Mouse (Mus musculus): Measurements from ENCODE around the gene Slc22a12. TPM values are rescaled to one million over a fixed set of nuclear protein-coding genes. Genes with fewer than 3 reads are reported as not detected.

Gene Slc22a12
- polyA plus RNA-seq, 1 experiment from 2014 or later = not detected

DNA sequence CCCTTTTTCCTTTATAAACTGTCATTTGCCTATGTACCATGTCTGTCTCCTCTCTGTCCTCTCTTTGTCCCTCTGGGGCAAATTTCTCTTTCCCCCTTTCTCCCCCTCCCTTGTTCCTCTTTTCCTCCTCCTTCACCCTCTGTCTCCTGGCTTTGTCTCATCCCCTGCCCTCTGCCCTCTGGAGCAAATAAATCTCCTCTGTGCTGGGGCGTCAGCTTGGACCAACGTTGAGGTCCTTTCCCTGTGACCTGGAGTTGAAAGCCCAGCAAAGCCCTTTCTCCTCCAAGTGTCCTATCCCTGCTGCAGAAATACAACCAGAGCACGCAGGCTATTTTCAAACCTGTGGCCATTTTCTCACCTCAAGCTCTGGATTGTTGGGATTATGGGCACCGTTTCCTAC is 16.7 kb upstream of the Slc22a12 start:
- no peak for ATAC-seq (replicated peaks; ENCODE audit: insufficient number of reproducible peaks, low FRiP score, low TSS enrichment, low read depth)
- no peak overlapping the region for H3K27ac ChIP-seq (replicated peaks; ENCODE audit: low read depth, low read length)
- 61% methylated on average over 4 of the region's 4 CpGs for WGBS

GRCm38 (mm10) chr19:6553819-6554582 is 11.2 kb upstream of the Slc22a12 start:
- H3K9ac ChIP-seq (replicated peaks; ENCODE audit: low read length) = no peak overlapping the region
- H3K9me3 ChIP-seq (replicated peaks; ENCODE audit: control insufficient read depth, low read length) = no peaks in the 10 kb centered on the region
- 23% methylated on average over 8 of the region's 8 CpGs for whole genome bisulfite sequencing
- no peaks in the 10 kb centered on the region; the same call in 1 of the 2 replicates for H3K27me3 ChIP-seq (ENCODE audit: control insufficient read depth, insufficient read depth, low read length)
- no peak overlapping the region for H3K4me3 ChIP-seq (ENCODE audit: low read depth, low read length)
- ATAC-seq (replicated peaks; ENCODE audit: insufficient number of reproducible peaks, low FRiP score, low TSS enrichment, low read depth) (no peak; the same call in 1 of the 2 replicates), DNase-seq (ENCODE audit: low spot score) (no peak)
- no peaks in the 10 kb centered on the region for H3K36me3 ChIP-seq (replicated peaks; ENCODE audit: control insufficient read depth, insufficient read depth, low read depth, low read length)
- H3K4me2 ChIP-seq (ENCODE audit: low read depth, low read length) = no peak overlapping the region
- H3K4me1 ChIP-seq (ENCODE audit: control insufficient read depth, insufficient read depth, low read length) = no peaks in the 10 kb centered on the region
- no peak overlapping the region for H3K27ac ChIP-seq (replicated peaks; ENCODE audit: low read depth, low read length)

More for the DNA sequence above, 16.7 kb upstream of the Slc22a12 start:
- no peaks in the 10 kb centered on the region for H3K4me1 ChIP-seq (ENCODE audit: control insufficient read depth, insufficient read depth, low read length)
- H3K27me3 ChIP-seq (ENCODE audit: control insufficient read depth, insufficient read depth, low read length) = no peaks in the 10 kb centered on the region
- DNase-seq (ENCODE audit: low spot score) = no peak
- H3K4me3 ChIP-seq (ENCODE audit: low read depth, low read length) = no peak overlapping the region
- H3K9me3 ChIP-seq (replicated peaks; ENCODE audit: control insufficient read depth, low read length) = no peaks in the 10 kb centered on the region
- no peaks in the 10 kb centered on the region for H3K36me3 ChIP-seq (replicated peaks; ENCODE audit: control insufficient read depth, insufficient read depth, low read depth, low read length)
- H3K4me2 ChIP-seq (ENCODE audit: low read depth, low read length) = no peak overlapping the region
- no peak overlapping the region for H3K9ac ChIP-seq (replicated peaks; ENCODE audit: low read length)

GRCm38 (mm10) chr19:6553174-6553573 is 10.3 kb upstream of the Slc22a12 start:
- Histone ChIP-seq H3K27me3 (ENCODE audit: control insufficient read depth, insufficient read depth, low read length) (no peaks in the 10 kb centered on the region; the same call in 1 of the 2 replicates), H3K4me2 (ENCODE audit: low read depth, low read length) (no peak overlapping the region), H3K4me1 (ENCODE audit: control insufficient read depth, insufficient read depth, low read length) (no peaks in the 10 kb centered on the region), H3K9ac (replicated peaks; ENCODE audit: low read length) (no peak overlapping the region), H3K27ac (replicated peaks; ENCODE audit: low read depth, low read length) (no peak overlapping the region), H3K36me3 (replicated peaks; ENCODE audit: control insufficient read depth, insufficient read depth, low read depth, low read length) (no peaks in the 10 kb centered on the region), H3K9me3 (replicated peaks; ENCODE audit: control insufficient read depth, low read length) (no peaks in the 10 kb centered on the region), H3K4me3 (ENCODE audit: low read depth, low read length) (no peak overlapping the region)
- DNase-seq (ENCODE audit: low spot score) = no peak
- ATAC-seq (replicated peaks; ENCODE audit: insufficient number of reproducible peaks, low FRiP score, low TSS enrichment, low read depth) = no peak
- WGBS = 68% methylated on average over 5 of the region's 5 CpGs

- Histone ChIP-seq H3K9ac (replicated peaks; ENCODE audit: low read length) (no peak overlapping the region), H3K27me3 (ENCODE audit: control insufficient read depth, insufficient read depth, low read length) (no peaks in the 10 kb centered on the region; the same call in 1 of the 2 replicates), H3K4me2 (ENCODE audit: low read depth, low read length) (no peak overlapping the region), H3K4me1 (ENCODE audit: control insufficient read depth, insufficient read depth, low read length) (no peaks in the 10 kb centered on the region), H3K4me3 (ENCODE audit: low read depth, low read length) (no peak overlapping the region), H3K36me3 (replicated peaks; ENCODE audit: control insufficient read depth, insufficient read depth, low read depth, low read length) (no peaks in the 10 kb centered on the region), H3K9me3 (replicated peaks; ENCODE audit: control insufficient read depth, low read length) (no peaks in the 10 kb centered on the region), H3K27ac (replicated peaks; ENCODE audit: low read depth, low read length) (no peak overlapping the region)
- ATAC-seq (replicated peaks; ENCODE audit: insufficient number of reproducible peaks, low FRiP score, low TSS enrichment, low read depth) (0 out of 2 replicates have a peak, but pooled peaks have one; percentile 53), DNase-seq (ENCODE audit: low spot score) (peak; percentile 30)
- 84% methylated on average over 4 of the region's 4 CpGs for WGBS
These were observed 9.6 kb upstream of the Slc22a12 start for GRCm38 (mm10) chr19:6552302-6553028.

DNA sequence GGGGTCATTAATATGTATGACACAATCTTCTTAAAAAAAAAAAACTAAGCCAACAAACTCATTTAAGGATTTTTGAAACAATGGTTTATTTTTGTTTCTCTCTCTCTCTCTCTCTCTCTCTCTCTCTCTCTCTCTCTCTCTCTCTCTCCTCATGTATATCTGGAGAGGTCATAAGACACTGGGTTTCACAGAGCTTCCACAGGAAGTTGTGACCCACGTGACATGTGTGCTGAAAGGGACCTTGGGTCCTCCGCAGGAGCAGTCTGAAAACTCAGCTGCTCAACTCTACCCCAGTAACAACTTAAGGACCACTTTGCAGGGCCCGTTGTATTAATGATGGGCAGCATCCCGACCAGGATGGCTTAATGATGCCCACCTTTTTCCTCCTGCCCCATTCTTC is 8.4 kb upstream of the Slc22a12 start:
- H3K27ac ChIP-seq (replicated peaks; ENCODE audit: low read depth, low read length) = no peak overlapping the region
- no peaks in the 10 kb centered on the region for H3K4me1 ChIP-seq (ENCODE audit: control insufficient read depth, insufficient read depth, low read length)
- ATAC-seq (replicated peaks; ENCODE audit: insufficient number of reproducible peaks, low FRiP score, low TSS enrichment, low read depth) (no peak), DNase-seq (ENCODE audit: low spot score) (no peak)
- H3K9me3 ChIP-seq (replicated peaks; ENCODE audit: control insufficient read depth, low read length) = no peaks in the 10 kb centered on the region
- H3K4me2 ChIP-seq (ENCODE audit: low read depth, low read length) = no peak overlapping the region
- no peak overlapping the region for H3K9ac ChIP-seq (replicated peaks; ENCODE audit: low read length)
- H3K27me3 ChIP-seq (ENCODE audit: control insufficient read depth, insufficient read depth, low read length) = no peaks in the 10 kb centered on the region; the same call in 1 of the 2 replicates
- no peak overlapping the region for H3K4me3 ChIP-seq (ENCODE audit: low read depth, low read length)
- WGBS = 67% methylated on average over 4 of the region's 4 CpGs
- no peaks in the 10 kb centered on the region for H3K36me3 ChIP-seq (replicated peaks; ENCODE audit: control insufficient read depth, insufficient read depth, low read depth, low read length)

GRCm38 (mm10) chr19:6549566-6549965 is 6.7 kb upstream of the Slc22a12 start:
- no peak overlapping the region for H3K4me2 ChIP-seq (ENCODE audit: low read depth, low read length)
- no peaks in the 10 kb centered on the region for H3K9me3 ChIP-seq (replicated peaks; ENCODE audit: control insufficient read depth, low read length)
- H3K9ac ChIP-seq (replicated peaks; ENCODE audit: low read length) = no peak overlapping the region
- no peak overlapping the region for H3K27ac ChIP-seq (replicated peaks; ENCODE audit: low read depth, low read length)
- no peak for DNase-seq (ENCODE audit: low spot score)
- H3K27me3 ChIP-seq (ENCODE audit: control insufficient read depth, insufficient read depth, low read length) = no peaks in the 10 kb centered on the region; the same call in 1 of the 2 replicates
- no peak for ATAC-seq (replicated peaks; ENCODE audit: insufficient number of reproducible peaks, low FRiP score, low TSS enrichment, low read depth)
- H3K4me3 ChIP-seq (ENCODE audit: low read depth, low read length) = no peak overlapping the region
- 82% methylated on average over 11 of the region's 11 CpGs for WGBS
- H3K36me3 ChIP-seq (replicated peaks; ENCODE audit: control insufficient read depth, insufficient read depth, low read depth, low read length) = no peaks in the 10 kb centered on the region
- no peaks in the 10 kb centered on the region for H3K4me1 ChIP-seq (ENCODE audit: control insufficient read depth, insufficient read depth, low read length)

DNA sequence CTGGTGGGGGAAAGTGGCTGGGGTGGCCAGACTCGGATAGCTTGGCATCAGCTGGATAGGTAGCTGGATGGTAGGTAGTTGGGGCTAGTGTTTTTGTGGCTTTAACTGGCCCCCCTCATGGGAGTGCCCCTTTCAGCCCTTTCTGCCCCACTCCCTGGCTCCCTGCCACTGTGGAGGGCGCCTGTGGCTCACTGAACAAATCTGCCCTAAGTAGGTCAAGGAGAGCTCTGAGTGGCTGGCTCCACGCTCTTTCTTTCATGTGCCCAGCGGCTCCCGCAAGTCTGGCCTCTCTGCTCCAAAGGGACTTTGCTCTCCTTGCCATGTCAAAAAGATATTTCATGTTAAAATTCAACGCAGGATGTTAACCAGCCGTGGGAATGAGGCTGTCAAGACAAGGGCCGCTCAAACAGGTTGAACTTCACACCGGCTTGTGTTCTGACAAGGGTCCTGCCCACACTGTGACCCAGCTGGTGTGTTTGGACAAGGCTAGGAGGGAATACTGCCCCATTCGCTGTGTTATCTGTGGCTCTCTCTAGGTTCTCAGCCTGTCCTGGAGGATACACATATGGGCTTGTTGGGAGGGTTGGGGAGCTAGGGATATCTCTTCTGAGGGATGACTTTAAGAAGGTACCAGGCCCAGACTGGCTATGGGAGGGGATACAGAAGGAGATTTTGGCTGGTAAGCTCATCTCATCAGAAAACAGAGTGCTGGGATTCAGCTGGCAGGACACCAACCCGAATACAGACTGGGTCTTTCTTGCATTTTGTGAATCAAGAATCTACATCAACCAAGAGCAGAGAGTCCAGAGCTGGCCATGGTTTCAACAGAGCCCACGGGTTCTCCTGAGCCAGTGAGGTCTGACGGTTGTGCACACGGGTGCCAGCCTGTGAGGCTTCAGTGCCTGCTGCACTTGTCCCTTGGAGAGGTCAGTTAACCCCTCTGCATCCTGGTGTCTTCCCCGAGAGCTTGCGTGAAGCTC is 5.9 kb upstream of the Slc22a12 start:
- ATAC-seq (replicated peaks; ENCODE audit: insufficient number of reproducible peaks, low FRiP score, low TSS enrichment, low read depth) = no peak

More for the DNA sequence above, 5.9 kb upstream of the Slc22a12 start:
- no peak for DNase-seq (ENCODE audit: low spot score)
- Histone ChIP-seq H3K27me3 (ENCODE audit: control insufficient read depth, insufficient read depth, low read length) (no peaks in the 10 kb centered on the region; the same call in 1 of the 2 replicates), H3K27ac (replicated peaks; ENCODE audit: low read depth, low read length) (no peak overlapping the region), H3K36me3 (replicated peaks; ENCODE audit: control insufficient read depth, insufficient read depth, low read depth, low read length) (no peaks in the 10 kb centered on the region), H3K4me2 (ENCODE audit: low read depth, low read length) (no peak overlapping the region), H3K4me3 (ENCODE audit: low read depth, low read length) (no peak overlapping the region), H3K9ac (replicated peaks; ENCODE audit: low read length) (no peak overlapping the region), H3K4me1 (ENCODE audit: control insufficient read depth, insufficient read depth, low read length) (no peaks in the 10 kb centered on the region), H3K9me3 (replicated peaks; ENCODE audit: control insufficient read depth, low read length) (no peaks in the 10 kb centered on the region)
- WGBS = 77% methylated on average over 16 of the region's 16 CpGs

All from embryonic facial prominence, embryonic 11.5 days (tissue).